Mouse (Mus musculus) mesoderm, embryonic 11.5 days (tissue): ENCODE measurements at regions not wholly inside any gene's neighbourhood (a gene's known extent, or its start where the extent isn't known, plus 50 kb on each side); places are given as distances from the start of the nearest gene placed in this dataset.

Experiments
- DNase-seq: peaks from one replicate; pipeline ENCODE4 v3.0.0-alpha.2; 2012; ENCODE audit warnings: low read depth, low spot score

GRCm38 (mm10) chr5:75466941-75467340 is 107.8 kb upstream of the Kit start:
- DNase-seq, result no peak

GRCm38 (mm10) chr5:75467916-75468315 is 106.8 kb upstream of the Kit start:
- no peak for DNase-seq

GRCm38 (mm10) chr5:75471010-75471409 is 103.7 kb upstream of the Kit start:
- no peak for DNase-seq

GRCm38 (mm10) chr5:75472484-75472883 is 102.2 kb upstream of the Kit start:
- DNase-seq, result no peak

- peak; percentile 29 for DNase-seq
Measured at GRCm38 (mm10) chr5:75475414-75475813, 99.3 kb upstream of the Kit start.

GRCm38 (mm10) chr5:75478499-75478898 is 96.2 kb upstream of the Kit start:
- no peak for DNase-seq

- no peak for DNase-seq
Measured at GRCm38 (mm10) chr5:75479149-75479548, 95.6 kb upstream of the Kit start.

- no peak for DNase-seq
Measured at GRCm38 (mm10) chr5:75481595-75481994, 93.1 kb upstream of the Kit start.

- no peak for DNase-seq
Measured at GRCm38 (mm10) chr5:75484330-75484729, 90.4 kb upstream of the Kit start.

- no peak for DNase-seq
Measured at GRCm38 (mm10) chr5:75490806-75491205, 83.9 kb upstream of the Kit start.

GRCm38 (mm10) chr5:75494143-75494542 is 80.6 kb upstream of the Kit start:
- no peak for DNase-seq

GRCm38 (mm10) chr5:75499053-75499452 is 75.7 kb upstream of the Kit start:
- no peak for DNase-seq

- DNase-seq, result no peak
Measured at GRCm38 (mm10) chr5:75499695-75500094, 75.0 kb upstream of the Kit start.

GRCm38 (mm10) chr5:75500654-75501416 is 73.9 kb upstream of the Kit start:
- DNase-seq, result no peak

- no peak for DNase-seq
Measured at GRCm38 (mm10) chr5:75503673-75504072, 71.0 kb upstream of the Kit start.

- no peak for DNase-seq
Measured at GRCm38 (mm10) chr5:75512521-75513422, 61.9 kb upstream of the Kit start.

- no peak for DNase-seq
Measured at GRCm38 (mm10) chr5:75518213-75518612, 56.5 kb upstream of the Kit start.

- no peak for DNase-seq
Measured at GRCm38 (mm10) chr5:75523041-75523678, 51.6 kb upstream of the Kit start.
